Mouse (Mus musculus) macrophage (primary cell): ENCODE measurements around the gene Susd1. TPM values are rescaled to one million over a fixed set of nuclear protein-coding genes. Genes with fewer than 3 reads are reported as not detected.

Experiments used
- H3K27ac ChIP-seq: fragments of 350-480 bp; formaldehyde crosslinking; 2 replicates; pipeline ENCODE4 v1.9.0; 2021
- H3K36me3 ChIP-seq: fragments of 350-480 bp; formaldehyde crosslinking; 2 replicates; pipeline ENCODE4 v1.9.0; 2021; ENCODE audit errors: inconsistent target
- H3K4me3 ChIP-seq: fragments of 350-480 bp; formaldehyde crosslinking; 2 replicates; pipeline ENCODE4 v1.9.0; 2021; ENCODE audit errors: inconsistent target
- H3K79me2 ChIP-seq: fragments of 350-480 bp; formaldehyde crosslinking; 2 replicates; pipeline ENCODE4 v1.9.0; 2021; ENCODE audit errors: inconsistent target
- WGBS: methylation state at CpG from one replicate; pipeline ENCODE4 v1.1.7; 2026; ENCODE audit warnings: inconsistent platforms; ENCODE audit not compliant: missing documents; 5-methylcytosine and 5-hydroxymethylcytosine counted together
- polyA plus RNA-seq: library from polyadenylated mRNA; stranded (reverse); fragments of 250-400 nt; gene quantifications from 3 replicates; pipeline ENCODE4 v1.2.4, GENCODE M21; 2018; ENCODE audit warnings: inconsistent platforms

The Susd1 gene
- polyA plus RNA-seq, 1 experiment from 2014 or later, result 18.4 TPM

DNA sequence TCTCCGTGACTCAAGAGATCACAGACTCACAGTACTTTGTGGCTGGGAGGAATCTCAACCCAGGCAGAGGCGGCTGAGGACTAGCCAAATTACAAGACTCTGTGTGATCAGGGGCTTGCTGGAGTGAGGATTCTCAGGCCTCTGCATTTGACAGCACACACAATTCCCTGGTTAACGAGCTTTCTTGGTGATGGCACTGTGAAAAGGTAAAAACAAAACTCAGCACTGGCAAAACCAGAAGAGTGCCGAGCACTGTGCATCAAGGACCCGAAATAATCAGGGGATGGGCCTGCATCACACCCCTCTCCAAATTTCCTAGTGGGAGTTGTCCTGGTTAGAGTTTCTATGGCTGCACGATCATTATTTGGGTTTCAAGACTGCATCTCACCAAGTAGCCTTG lies 116.4 kb downstream of the Susd1 start:
- Histone ChIP-seq H3K27ac (no peak overlapping the region), H3K36me3 (no peaks in the 10 kb centered on the region), H3K4me3 (no peak overlapping the region), H3K79me2 (no peaks in the 10 kb centered on the region)
- WGBS, result 97% methylated on average over 6 of the region's 6 CpGs

DNA sequence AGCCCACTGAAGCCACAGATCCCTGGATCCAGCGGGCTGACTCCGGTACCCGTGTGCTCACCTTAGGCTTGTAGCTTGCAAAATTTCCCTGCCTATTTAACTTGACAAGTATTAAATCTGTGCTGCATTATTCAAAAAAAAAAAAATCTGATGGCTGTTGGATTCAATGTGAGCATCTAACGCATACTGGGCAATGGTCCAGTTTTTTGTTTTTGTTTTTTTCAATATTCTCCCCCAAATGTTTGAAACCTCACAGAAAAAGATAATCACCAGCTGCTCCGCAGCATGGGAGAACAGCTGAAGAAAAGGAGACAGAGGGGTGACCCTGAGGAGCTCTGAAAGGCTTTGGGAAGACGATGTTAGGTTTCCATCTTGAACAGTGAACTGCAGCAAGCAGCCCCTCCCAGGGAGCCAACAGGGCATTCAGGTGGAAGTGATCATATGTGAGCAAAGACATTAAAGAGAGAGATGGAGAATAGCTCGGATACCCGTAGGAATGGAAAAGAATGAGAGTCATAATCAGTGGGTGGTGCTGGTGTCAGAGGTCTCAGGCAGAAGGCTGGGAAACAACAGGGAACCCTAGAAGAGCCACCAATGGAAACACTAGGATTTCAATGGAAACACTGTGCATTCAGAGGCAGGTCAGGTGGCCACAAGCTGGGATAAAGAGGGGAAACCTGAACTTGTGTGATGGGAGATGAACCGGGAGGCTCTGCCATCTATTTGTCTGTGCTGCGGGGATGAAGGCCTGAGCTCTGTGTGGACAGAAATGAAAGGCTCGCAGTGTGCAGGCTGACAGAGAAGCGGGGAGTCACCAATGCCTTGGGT lies 117.0 kb downstream of the Susd1 start:
- no peaks in the 10 kb centered on the region for H3K36me3 ChIP-seq
- H3K4me3 ChIP-seq, result no peak overlapping the region
- WGBS, result 96% methylated on average over 12 of the region's 12 CpGs
- no peak overlapping the region for H3K27ac ChIP-seq
- no peaks in the 10 kb centered on the region for H3K79me2 ChIP-seq

- H3K36me3 ChIP-seq, result no peaks in the 10 kb centered on the region
- WGBS, result 80% methylated on average over 9 of the region's 9 CpGs
- no peaks in the 10 kb centered on the region for H3K79me2 ChIP-seq
- no peak overlapping the region for H3K27ac ChIP-seq
- no peak overlapping the region for H3K4me3 ChIP-seq
Measured at GRCm38 (mm10) chr4:59319136-59319941, 119.1 kb downstream of the Susd1 start.

GRCm38 (mm10) chr4:59318602-59319001 lies 119.8 kb downstream of the Susd1 start:
- no peak overlapping the region for H3K27ac ChIP-seq
- no peaks in the 10 kb centered on the region for H3K79me2 ChIP-seq
- H3K4me3 ChIP-seq, result no peak overlapping the region
- no peaks in the 10 kb centered on the region for H3K36me3 ChIP-seq
- WGBS, result 95% methylated on average over 6 of the region's 6 CpGs

- no peaks in the 10 kb centered on the region for H3K79me2 ChIP-seq
- WGBS, result 91% methylated on average over 13 of the region's 15 CpGs
- H3K4me3 ChIP-seq, result no peak overlapping the region
- no peaks in the 10 kb centered on the region for H3K36me3 ChIP-seq
- no peak overlapping the region for H3K27ac ChIP-seq
Measured at GRCm38 (mm10) chr4:59315553-59316405, 122.7 kb downstream of the Susd1 start.

DNA sequence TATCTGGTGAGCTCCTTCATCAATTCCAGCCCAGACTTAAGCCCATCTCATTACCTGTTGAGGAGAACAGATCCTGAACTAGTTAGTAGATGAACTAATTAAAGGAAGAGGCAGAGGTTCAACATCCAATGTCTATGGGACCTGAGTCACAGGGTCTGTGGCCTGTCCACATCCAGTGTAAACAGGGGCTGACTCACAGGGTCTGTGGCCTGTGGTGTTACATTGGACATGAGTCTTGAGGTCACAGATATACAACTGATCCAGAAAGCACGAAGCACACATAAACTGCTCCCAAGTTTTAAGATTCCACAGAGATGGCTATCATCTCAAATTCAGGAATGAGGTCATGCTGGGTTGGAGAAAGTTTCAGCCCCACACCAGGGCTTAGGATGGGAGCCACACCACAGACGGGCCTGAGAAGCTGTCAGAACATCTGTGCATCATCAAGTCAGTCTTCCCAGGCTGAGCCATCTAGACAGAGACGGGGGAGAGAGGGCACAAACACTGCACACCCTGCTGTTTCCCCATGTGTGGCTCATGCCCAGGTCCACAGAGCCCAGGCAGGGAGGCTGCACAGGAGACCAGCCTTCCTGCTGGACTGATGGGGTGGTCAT lies 123.4 kb downstream of the Susd1 start:
- Histone ChIP-seq H3K4me3 (no peak overlapping the region), H3K27ac (no peak overlapping the region), H3K36me3 (no peaks in the 10 kb centered on the region), H3K79me2 (no peaks in the 10 kb centered on the region)
- 93% methylated on average over 3 of the region's 3 CpGs for WGBS

GRCm38 (mm10) chr4:59312945-59313344 lies 125.5 kb downstream of the Susd1 start:
- H3K4me3 ChIP-seq, result no peak overlapping the region

GRCm38 (mm10) chr4:59310590-59310989 lies 127.8 kb downstream of the Susd1 start:
- Histone ChIP-seq H3K36me3 (no peaks in the 10 kb centered on the region), H3K4me3 (no peak overlapping the region)
- WGBS, result 97% methylated on average over 9 of the region's 9 CpGs

More at GRCm38 (mm10) chr4:59312945-59313344, 125.5 kb downstream of the Susd1 start:
- no peaks in the 10 kb centered on the region for H3K36me3 ChIP-seq
- H3K79me2 ChIP-seq, result no peaks in the 10 kb centered on the region
- WGBS, result 81% methylated on average over 7 of the region's 7 CpGs
- H3K27ac ChIP-seq, result no peak overlapping the region

DNA sequence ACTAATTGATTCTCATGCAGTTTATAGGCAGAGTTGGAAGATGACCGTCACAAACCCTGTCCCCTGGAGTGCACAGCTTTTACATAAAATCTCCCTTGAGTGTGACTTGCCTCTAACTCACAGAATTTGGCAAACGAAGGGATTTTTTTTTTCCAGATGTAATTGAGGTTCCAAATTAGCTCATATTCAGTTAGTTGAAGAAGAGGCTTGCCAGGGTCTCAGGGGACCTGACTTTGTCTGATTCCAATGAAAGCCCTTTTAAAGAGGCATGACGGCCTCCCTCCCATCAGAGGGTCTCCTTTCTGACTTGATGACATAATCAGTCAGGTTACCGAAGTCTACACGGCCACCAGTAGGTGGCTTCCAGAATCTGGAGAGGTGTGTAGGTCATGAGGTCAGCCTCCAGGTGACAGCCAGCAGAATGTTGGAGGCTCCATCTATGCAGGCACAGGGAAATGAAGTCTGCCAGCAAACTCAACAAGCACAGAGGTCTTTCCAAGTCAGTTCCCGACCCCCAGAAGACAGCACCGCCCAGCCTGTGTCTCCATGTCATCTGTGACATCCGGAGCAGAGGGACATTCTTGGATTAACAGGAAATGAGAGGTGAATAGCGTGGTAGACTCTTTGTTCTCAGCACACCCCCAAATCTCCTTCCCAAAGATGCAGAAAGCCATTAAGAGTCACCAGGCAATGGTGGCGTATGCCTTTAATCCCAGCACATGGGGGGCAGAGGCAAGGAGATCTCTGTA lies 130.4 kb downstream of the Susd1 start:
- no peaks in the 10 kb centered on the region for H3K79me2 ChIP-seq
- H3K4me3 ChIP-seq, result no peak overlapping the region
- WGBS, result 95% methylated on average over 10 of the region's 10 CpGs
- H3K36me3 ChIP-seq, result no peaks in the 10 kb centered on the region
- H3K27ac ChIP-seq, result no peak overlapping the region

More at GRCm38 (mm10) chr4:59310590-59310989, 127.8 kb downstream of the Susd1 start:
- no peak overlapping the region for H3K27ac ChIP-seq
- no peaks in the 10 kb centered on the region for H3K79me2 ChIP-seq

- Histone ChIP-seq H3K36me3 (no peaks in the 10 kb centered on the region), H3K79me2 (no peaks in the 10 kb centered on the region), H3K27ac (no peak overlapping the region), H3K4me3 (no peak overlapping the region)
- 97% methylated on average over 8 of the region's 8 CpGs for WGBS
Measured at GRCm38 (mm10) chr4:59302387-59302786, 136.0 kb downstream of the Susd1 start.

DNA sequence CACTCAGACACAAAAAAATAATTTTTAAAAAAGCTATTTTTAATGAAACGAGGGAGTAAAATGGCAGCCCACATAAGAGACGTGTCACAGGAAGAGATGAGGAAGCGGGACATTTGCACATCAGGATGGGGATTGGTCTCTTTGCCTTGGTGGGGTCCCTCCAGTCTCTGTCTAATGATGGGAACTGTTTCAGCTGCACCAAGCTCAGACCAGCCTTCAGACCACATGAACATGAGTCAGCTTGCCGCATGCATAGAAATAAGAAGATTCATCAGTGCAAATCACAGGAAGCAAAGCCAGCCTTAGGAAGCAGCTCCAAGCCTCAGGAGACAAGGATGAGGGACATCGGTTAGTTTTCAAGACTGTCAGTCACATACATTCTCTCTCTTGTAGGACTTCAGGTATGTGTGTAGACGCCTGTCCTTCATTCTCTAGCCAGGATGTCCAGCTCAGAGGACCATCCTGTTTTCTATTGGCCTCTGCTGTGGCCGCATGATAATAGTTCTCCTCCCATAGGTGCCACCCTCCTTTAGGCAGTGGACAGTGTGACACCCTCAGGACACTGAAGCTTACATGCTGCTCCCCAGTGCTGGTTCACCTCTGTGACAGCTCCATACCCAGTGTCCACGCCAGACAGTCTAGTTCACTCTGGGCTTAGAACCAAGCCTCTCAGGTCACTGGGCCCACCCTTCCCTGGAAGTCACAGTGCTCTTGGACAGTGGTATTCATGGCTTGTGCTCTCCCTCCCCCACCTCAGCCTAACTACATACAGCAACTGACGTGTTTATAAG lies 137.2 kb downstream of the Susd1 start:
- Histone ChIP-seq H3K27ac (no peak overlapping the region), H3K79me2 (no peaks in the 10 kb centered on the region), H3K36me3 (no peaks in the 10 kb centered on the region), H3K4me3 (no peak overlapping the region)
- WGBS, result 80% methylated on average over 8 of the region's 9 CpGs

- Histone ChIP-seq H3K36me3 (no peaks in the 10 kb centered on the region), H3K4me3 (no peak overlapping the region), H3K27ac (peak overlapping the region; percentile 12; the same call in 1 of the 2 replicates), H3K79me2 (no peaks in the 10 kb centered on the region)
- WGBS, result 36% methylated on average over 7 of the region's 7 CpGs
Measured at GRCm38 (mm10) chr4:59298719-59299496, 139.5 kb downstream of the Susd1 start.
